Mouse (Mus musculus): ENCODE results near the gene Cadps. TPM values are rescaled to one million over a fixed set of nuclear protein-coding genes. Genes with fewer than 3 reads are reported as not detected.

Gene Cadps
- polyA plus RNA-seq, 1 experiment from 2014 or later, result 0.30 TPM

GRCm38 (mm10) chr14:12341789-12342457 lies 481.0 kb downstream of the Cadps start:
- Histone ChIP-seq H3K4me2 (replicated peaks; ENCODE audit: low read depth, low read length) (no peak overlapping the region), H3K4me3 (ENCODE audit: low read length) (no peak overlapping the region), H3K27ac (ENCODE audit: low read depth, low read length) (no peak overlapping the region), H3K4me1 (ENCODE audit: control insufficient read depth, insufficient read depth, low read length) (peaks cover 14% of the 10 kb centered on the region), H3K36me3 (ENCODE audit: control insufficient read depth, insufficient read depth, low read length) (no peaks in the 10 kb centered on the region), H3K9me3 (ENCODE audit: control insufficient read depth, low read length) (no peaks in the 10 kb centered on the region), H3K27me3 (ENCODE audit: control insufficient read depth, insufficient read depth, low read length) (peaks cover 94% of the 10 kb centered on the region), H3K9ac (ENCODE audit: low read depth, low read length) (no peak overlapping the region)
- 2% methylated on average over 24 of the region's 24 CpGs for WGBS
- ATAC-seq (ENCODE audit: low FRiP score, low TSS enrichment), result no peak

- H3K9me3 ChIP-seq (ENCODE audit: control insufficient read depth, low read length), result no peaks in the 10 kb centered on the region
- peaks cover 94% of the 10 kb centered on the region for H3K27me3 ChIP-seq (ENCODE audit: control insufficient read depth, insufficient read depth, low read length)
- H3K36me3 ChIP-seq (ENCODE audit: control insufficient read depth, insufficient read depth, low read length), result no peaks in the 10 kb centered on the region
- H3K4me2 ChIP-seq (replicated peaks; ENCODE audit: low read depth, low read length), result no peak overlapping the region; the same call in 1 of the 2 replicates
- no peak for ATAC-seq (ENCODE audit: low FRiP score, low TSS enrichment)
- H3K27ac ChIP-seq (ENCODE audit: low read depth, low read length), result no peak overlapping the region
- H3K9ac ChIP-seq (ENCODE audit: low read depth, low read length), result no peak overlapping the region
- H3K4me3 ChIP-seq (ENCODE audit: low read length), result peak overlapping the region; percentile 2; the same call in 1 of the 2 replicates
- peaks cover 14% of the 10 kb centered on the region for H3K4me1 ChIP-seq (ENCODE audit: control insufficient read depth, insufficient read depth, low read length)
- WGBS, result under 1% methylated on average over 42 of the region's 42 CpGs
Observed at GRCm38 (mm10) chr14:12341075-12341788, 481.6 kb downstream of the Cadps start.

GRCm38 (mm10) chr14:12340238-12341074 lies 482.4 kb downstream of the Cadps start:
- Histone ChIP-seq H3K36me3 (ENCODE audit: control insufficient read depth, insufficient read depth, low read length) (no peaks in the 10 kb centered on the region), H3K27ac (ENCODE audit: low read depth, low read length) (no peak overlapping the region), H3K27me3 (ENCODE audit: control insufficient read depth, insufficient read depth, low read length) (peaks cover 94% of the 10 kb centered on the region), H3K4me2 (replicated peaks; ENCODE audit: low read depth, low read length) (no peak overlapping the region), H3K9ac (ENCODE audit: low read depth, low read length) (no peak overlapping the region), H3K9me3 (ENCODE audit: control insufficient read depth, low read length) (no peaks in the 10 kb centered on the region), H3K4me3 (ENCODE audit: low read length) (0 out of 2 replicates have a peak overlapping the region, but pooled peaks have one; percentile 2), H3K4me1 (ENCODE audit: control insufficient read depth, insufficient read depth, low read length) (peaks cover 10% of the 10 kb centered on the region)
- under 1% methylated on average over 19 of the region's 19 CpGs for WGBS
- ATAC-seq (ENCODE audit: low FRiP score, low TSS enrichment), result no peak

- Histone ChIP-seq H3K27ac (ENCODE audit: low read depth, low read length) (no peak overlapping the region), H3K9ac (ENCODE audit: low read depth, low read length) (no peak overlapping the region), H3K27me3 (ENCODE audit: control insufficient read depth, insufficient read depth, low read length) (peaks cover 87% of the 10 kb centered on the region), H3K4me2 (replicated peaks; ENCODE audit: low read depth, low read length) (no peak overlapping the region), H3K4me1 (ENCODE audit: control insufficient read depth, insufficient read depth, low read length) (no peaks in the 10 kb centered on the region; the same call in 1 of the 2 replicates), H3K4me3 (ENCODE audit: low read length) (no peak overlapping the region), H3K36me3 (ENCODE audit: control insufficient read depth, insufficient read depth, low read length) (no peaks in the 10 kb centered on the region), H3K9me3 (ENCODE audit: control insufficient read depth, low read length) (no peaks in the 10 kb centered on the region)
- WGBS, result under 1% methylated on average over 10 of the region's 10 CpGs
- no peak for ATAC-seq (ENCODE audit: low FRiP score, low TSS enrichment)
Observed at GRCm38 (mm10) chr14:12338811-12339565, 483.9 kb downstream of the Cadps start.

- ATAC-seq (ENCODE audit: low FRiP score, low TSS enrichment), result no peak
- Histone ChIP-seq H3K4me3 (ENCODE audit: low read length) (no peak overlapping the region), H3K27ac (ENCODE audit: low read depth, low read length) (no peak overlapping the region), H3K9me3 (ENCODE audit: control insufficient read depth, low read length) (no peaks in the 10 kb centered on the region), H3K9ac (ENCODE audit: low read depth, low read length) (no peak overlapping the region), H3K4me2 (replicated peaks; ENCODE audit: low read depth, low read length) (no peak overlapping the region), H3K4me1 (ENCODE audit: control insufficient read depth, insufficient read depth, low read length) (no peaks in the 10 kb centered on the region; the same call in 1 of the 2 replicates), H3K36me3 (ENCODE audit: control insufficient read depth, insufficient read depth, low read length) (no peaks in the 10 kb centered on the region), H3K27me3 (ENCODE audit: control insufficient read depth, insufficient read depth, low read length) (peaks cover 79% of the 10 kb centered on the region)
- WGBS, result under 1% methylated on average over 16 of the region's 16 CpGs
Observed at GRCm38 (mm10) chr14:12337998-12338809, 484.7 kb downstream of the Cadps start.

- WGBS, result 9% methylated on average over 8 of the region's 8 CpGs
- no peaks in the 10 kb centered on the region for H3K36me3 ChIP-seq (ENCODE audit: control insufficient read depth, insufficient read depth, low read length)
- H3K4me3 ChIP-seq (ENCODE audit: low read length), result no peak overlapping the region
- ATAC-seq (ENCODE audit: low FRiP score, low TSS enrichment), result no peak
- no peak overlapping the region for H3K27ac ChIP-seq (ENCODE audit: low read depth, low read length)
- H3K4me2 ChIP-seq (replicated peaks; ENCODE audit: low read depth, low read length), result no peak overlapping the region
- H3K4me1 ChIP-seq (ENCODE audit: control insufficient read depth, insufficient read depth, low read length), result no peaks in the 10 kb centered on the region; the same call in 1 of the 2 replicates
- no peaks in the 10 kb centered on the region for H3K9me3 ChIP-seq (ENCODE audit: control insufficient read depth, low read length)
- H3K27me3 ChIP-seq (ENCODE audit: control insufficient read depth, insufficient read depth, low read length), result peaks cover 73% of the 10 kb centered on the region
- no peak overlapping the region for H3K9ac ChIP-seq (ENCODE audit: low read depth, low read length)
Observed at GRCm38 (mm10) chr14:12337421-12337997, 485.4 kb downstream of the Cadps start.

- no peak for ATAC-seq (ENCODE audit: low FRiP score, low TSS enrichment)
- H3K4me3 ChIP-seq (ENCODE audit: low read length), result no peak overlapping the region
- 37% methylated on average over 7 of the region's 7 CpGs for WGBS
- peaks cover 49% of the 10 kb centered on the region for H3K27me3 ChIP-seq (ENCODE audit: control insufficient read depth, insufficient read depth, low read length)
- no peak overlapping the region for H3K4me2 ChIP-seq (replicated peaks; ENCODE audit: low read depth, low read length)
- H3K4me1 ChIP-seq (ENCODE audit: control insufficient read depth, insufficient read depth, low read length), result no peaks in the 10 kb centered on the region
- no peaks in the 10 kb centered on the region for H3K9me3 ChIP-seq (ENCODE audit: control insufficient read depth, low read length)
- no peak overlapping the region for H3K9ac ChIP-seq (ENCODE audit: low read depth, low read length)
- no peak overlapping the region for H3K27ac ChIP-seq (ENCODE audit: low read depth, low read length)
- no peaks in the 10 kb centered on the region for H3K36me3 ChIP-seq (ENCODE audit: control insufficient read depth, insufficient read depth, low read length)
Observed at GRCm38 (mm10) chr14:12334925-12335324, 488.0 kb downstream of the Cadps start.

Data from kidney, embryonic 14.5 days (tissue).